Mouse (Mus musculus) MEL-GATA-1-ER (cell line): Measurements from ENCODE around the gene C530008M17Rik.

Experiments
- DNase-seq: peaks from one replicate; pipeline ENCODE4 v3.0.0-alpha.2; 2012; ENCODE audit warnings: low read depth; ENCODE audit errors: extremely low read depth

The C530008M17Rik gene

GRCm38 (mm10) chr5:76828527-76829240, 172.4 kb downstream of the C530008M17Rik start:
- DNase-seq, result no peak

GRCm38 (mm10) chr5:76832529-76833210, 176.4 kb downstream of the C530008M17Rik start:
- no peak for DNase-seq

- no peak for DNase-seq
Measured at GRCm38 (mm10) chr5:76837018-76837417, 180.7 kb downstream of the C530008M17Rik start.

GRCm38 (mm10) chr5:76839786-76840185, 183.5 kb downstream of the C530008M17Rik start:
- no peak for DNase-seq

- DNase-seq, result no peak
Measured at GRCm38 (mm10) chr5:76841859-76842258, 185.5 kb downstream of the C530008M17Rik start.

- DNase-seq, result peak; percentile 32
Measured at GRCm38 (mm10) chr5:76843448-76843847, 187.1 kb downstream of the C530008M17Rik start.

- no peak for DNase-seq
Measured at GRCm38 (mm10) chr5:76843851-76844419, 187.6 kb downstream of the C530008M17Rik start.

GRCm38 (mm10) chr5:76844618-76845186, 188.4 kb downstream of the C530008M17Rik start:
- no peak for DNase-seq

GRCm38 (mm10) chr5:76847106-76847505, 190.8 kb downstream of the C530008M17Rik start:
- no peak for DNase-seq

- DNase-seq, result no peak
Measured at GRCm38 (mm10) chr5:76851316-76851715, 195.0 kb downstream of the C530008M17Rik start.

- DNase-seq, result peak; percentile 53
Measured at GRCm38 (mm10) chr5:76853549-76853948, 197.2 kb downstream of the C530008M17Rik start.

- DNase-seq, result no peak
Measured at GRCm38 (mm10) chr5:76855829-76856600, 199.7 kb downstream of the C530008M17Rik start.

GRCm38 (mm10) chr5:76857103-76858015, 201.0 kb downstream of the C530008M17Rik start:
- DNase-seq, result no peak

- no peak for DNase-seq
Measured at GRCm38 (mm10) chr5:76858444-76858843, 202.1 kb downstream of the C530008M17Rik start.

GRCm38 (mm10) chr5:76866819-76867218, 210.5 kb downstream of the C530008M17Rik start:
- DNase-seq, result no peak

GRCm38 (mm10) chr5:76868693-76869286, 212.5 kb downstream of the C530008M17Rik start:
- no peak for DNase-seq

- DNase-seq, result no peak
Measured at GRCm38 (mm10) chr5:76869553-76869952, 213.2 kb downstream of the C530008M17Rik start.

GRCm38 (mm10) chr5:76876106-76876758, 219.9 kb downstream of the C530008M17Rik start:
- no peak for DNase-seq

- no peak for DNase-seq
Measured at GRCm38 (mm10) chr5:76884107-76884506, 227.8 kb downstream of the C530008M17Rik start.
